Mouse (Mus musculus) heart, adult 2 months (tissue): Measurements from ENCODE around the gene Gak.

Source experiments
- CTCF ChIP-seq: fragments of 200-600 bp; IDR thresholded peaks from 2 replicates; pipeline ENCODE4 v1.8.1; 2022; ENCODE audit warnings: antibody characterized with exemption, mild to moderate bottlenecking, moderate library complexity
- EP300 ChIP-seq: fragments of 200-500 bp; IDR thresholded peaks from 2 replicates; pipeline ENCODE4 v1.6.1; 2011; ENCODE audit warnings: low read depth, low read length, control low read depth; ENCODE audit not compliant: insufficient read depth
- POLR2A ChIP-seq: fragments of 200-500 bp; IDR thresholded peaks from 2 replicates; pipeline ENCODE4 v1.6.1; 2011; ENCODE audit warnings: mild to moderate bottlenecking, low read depth, low read length, control low read depth; ENCODE audit not compliant: insufficient read depth

DNA sequence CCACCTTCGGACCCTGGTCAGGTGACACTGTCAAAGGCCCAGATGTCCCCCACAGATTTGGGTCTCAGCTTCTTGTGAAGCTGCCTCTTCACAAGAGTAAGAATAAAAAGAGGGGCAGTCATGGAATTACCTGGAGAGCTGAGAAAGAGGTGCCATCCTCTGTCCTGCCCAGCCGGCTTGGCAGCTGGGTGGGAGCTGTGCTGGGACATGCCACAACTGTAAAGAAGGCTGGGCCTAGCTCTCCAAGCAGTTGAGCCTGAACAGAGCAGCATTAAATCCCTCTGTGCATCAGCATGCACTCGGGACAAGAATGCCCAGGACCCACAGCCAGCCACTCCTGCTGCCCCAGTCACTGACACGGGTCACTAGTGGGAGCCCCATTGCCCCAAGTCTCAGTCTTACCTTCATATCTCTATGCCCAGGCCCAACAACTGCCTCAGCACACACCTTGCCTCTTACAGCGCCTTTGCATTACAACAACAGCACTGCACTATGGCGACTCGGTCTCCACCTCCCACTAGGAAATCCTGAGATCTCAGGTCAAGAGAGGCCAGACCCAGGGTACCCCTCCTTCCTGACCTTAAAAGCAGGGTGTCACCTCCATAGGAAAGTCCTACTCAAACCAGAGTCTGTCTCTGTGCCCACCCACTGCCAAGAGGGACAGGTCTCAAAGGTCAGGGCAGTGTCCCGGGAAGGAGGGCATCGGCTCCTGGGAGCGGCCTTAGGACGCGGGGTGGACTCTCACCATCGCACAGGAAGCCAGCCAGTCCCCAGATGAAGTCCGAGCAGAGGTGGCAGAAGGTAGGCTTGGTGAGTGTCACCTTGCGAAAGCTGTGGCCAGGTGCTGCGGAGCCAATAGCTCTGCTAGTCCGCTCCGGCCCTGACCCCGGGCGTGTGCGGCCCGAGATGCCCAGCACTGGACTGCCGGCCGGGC lies 30.4 kb upstream of the Gak start, which contains the start of gene Idua:
- no peak for TF ChIP-seq EP300
- no peak for TF ChIP-seq POLR2A
- TF ChIP-seq CTCF, result no peak
